Mouse (Mus musculus) forebrain, embryonic 15.5 days (tissue): ENCODE results near the gene Coa3. TPM values are rescaled to one million over a fixed set of nuclear protein-coding genes. Genes with fewer than 3 reads are reported as not detected.
"Not testable (repeated sequence)": the region's sequence is repeated elsewhere in the genome, so short reads cannot be mapped to it uniquely, and the experiment has no call there.

Experiments
- ATAC-seq: fragments of 200-750 bp; cut with Nextera tagmentation; replicated peaks from 2 replicates; pipeline ENCODE4 v1.8.0; 2017; ENCODE audit warnings: mild to moderate bottlenecking, moderate TSS enrichment, moderate library complexity
- H3K27ac ChIP-seq: fragments of 300-500 bp; sonication (generic); replicated peaks from 2 replicates; pipeline ENCODE4 v1.5.1; 2015; ENCODE audit warnings: mild to moderate bottlenecking, inconsistent platforms
- H3K27me3 ChIP-seq: fragments of 300-500 bp; sonication (generic); 2 replicates; pipeline ENCODE4 v1.6.1; 2015; ENCODE audit warnings: inconsistent platforms
- H3K36me3 ChIP-seq: fragments of 300-500 bp; sonication (generic); 2 replicates; pipeline ENCODE4 v1.6.1; 2015; ENCODE audit warnings: mild to moderate bottlenecking, inconsistent platforms
- H3K4me1 ChIP-seq: fragments of 300-500 bp; sonication (generic); 2 replicates; pipeline ENCODE4 v1.6.1; 2015; ENCODE audit warnings: inconsistent platforms
- H3K4me2 ChIP-seq: fragments of 300-500 bp; sonication (generic); replicated peaks from 2 replicates; pipeline ENCODE4 v1.6.1; 2015; ENCODE audit warnings: mild to moderate bottlenecking, inconsistent platforms
- H3K4me3 ChIP-seq: fragments of 300-500 bp; sonication (generic); 2 replicates; pipeline ENCODE4 v1.5.1; 2015; ENCODE audit warnings: mild to moderate bottlenecking, inconsistent platforms
- H3K9ac ChIP-seq: fragments of 300-500 bp; sonication (generic); replicated peaks from 2 replicates; pipeline ENCODE4 v1.6.1; 2015; ENCODE audit warnings: mild to moderate bottlenecking, inconsistent platforms
- H3K9me3 ChIP-seq: fragments of 300-500 bp; sonication (generic); 2 replicates; pipeline ENCODE4 v1.6.1; 2016; ENCODE audit warnings: inconsistent platforms
- WGBS: fragments of 180-500 bp; shearing (Covaris S2); methylation state at CpG from one replicate; pipeline ENCODE4 v1.1.7; 2015; ENCODE audit warnings: mixed read lengths; 5-methylcytosine and 5-hydroxymethylcytosine counted together
- polyA plus RNA-seq: library from polyadenylated mRNA; unstranded; fragments of >200 nt; fragmentation: Nextera tagmentation; extraction: Ambion mirVana; gene quantifications from 2 replicates; pipeline ENCODE4 v1.2.1, GENCODE M21; 2015

The Coa3 gene
- 208 and 211 TPM in 2 replicates for polyA plus RNA-seq

- no peaks in the 10 kb centered on the region for H3K36me3 ChIP-seq
- H3K4me1 ChIP-seq: peaks cover 28% of the 10 kb centered on the region
- peak; percentile 98 for ATAC-seq
- peak within 1 kb of the TSS; percentile 92 for H3K4me3 ChIP-seq
- peak within 1 kb of the TSS; percentile 69 for H3K27ac ChIP-seq
- no peaks in the 10 kb centered on the region for H3K27me3 ChIP-seq
- peak within 1 kb of the TSS; percentile 92 for H3K9ac ChIP-seq
- no peaks in the 10 kb centered on the region for H3K9me3 ChIP-seq
- H3K4me2 ChIP-seq: peak within 1 kb of the TSS; percentile 63
- WGBS: 10% methylated on average over 45 of the region's 45 CpGs
These were observed at the start of gene Coa3, which contains the start of gene Cntd1 for GRCm38 (mm10) chr11:101278223-101279192. TSS of gene Coa3 (minus strand) at chr11:101279114. TSS of gene Cntd1 (plus strand) at chr11:101279012.

GRCm38 (mm10) chr11:101327311-101327710, 48.4 kb upstream of the Coa3 start:
- no peak overlapping the region for H3K4me3 ChIP-seq
- 56% methylated on average over 3 of the region's 3 CpGs for WGBS
- no peak overlapping the region for H3K4me2 ChIP-seq
- H3K27me3 ChIP-seq: no peaks in the 10 kb centered on the region
- H3K9ac ChIP-seq: no peak overlapping the region
- no peaks in the 10 kb centered on the region for H3K9me3 ChIP-seq
- peaks cover 29% of the 10 kb centered on the region for H3K36me3 ChIP-seq
- ATAC-seq: no peak
- no peak overlapping the region for H3K27ac ChIP-seq
- H3K4me1 ChIP-seq: no peaks in the 10 kb centered on the region

DNA sequence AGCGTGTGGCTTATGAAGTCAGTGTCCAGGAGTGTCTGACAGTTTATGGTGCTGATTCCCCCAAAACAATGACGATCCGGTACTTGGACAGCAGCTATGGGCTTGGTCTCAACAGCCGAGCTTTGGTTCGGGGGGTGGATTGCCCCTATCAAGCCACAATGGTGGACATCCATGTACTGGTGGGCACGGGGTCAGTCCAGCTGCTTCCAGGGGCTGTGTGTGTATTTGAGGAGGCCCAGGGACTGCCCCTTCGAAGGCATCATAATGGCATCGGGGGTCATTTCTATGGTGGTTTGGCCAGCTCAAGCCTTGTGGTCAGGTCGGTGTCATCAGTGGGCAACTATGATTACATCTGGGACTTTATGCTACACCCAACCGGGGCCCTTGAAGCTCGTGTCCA, 47.2 kb upstream of the Coa3 start:
- peaks cover 41% of the 10 kb centered on the region for H3K36me3 ChIP-seq
- no peak overlapping the region for H3K9ac ChIP-seq
- H3K4me2 ChIP-seq: no peak overlapping the region
- no peak for ATAC-seq
- WGBS: 87% methylated on average over 11 of the region's 11 CpGs
- no peak overlapping the region for H3K27ac ChIP-seq
- H3K9me3 ChIP-seq: no peaks in the 10 kb centered on the region
- no peaks in the 10 kb centered on the region for H3K27me3 ChIP-seq
- no peak overlapping the region for H3K4me3 ChIP-seq
- H3K4me1 ChIP-seq: no peaks in the 10 kb centered on the region

DNA sequence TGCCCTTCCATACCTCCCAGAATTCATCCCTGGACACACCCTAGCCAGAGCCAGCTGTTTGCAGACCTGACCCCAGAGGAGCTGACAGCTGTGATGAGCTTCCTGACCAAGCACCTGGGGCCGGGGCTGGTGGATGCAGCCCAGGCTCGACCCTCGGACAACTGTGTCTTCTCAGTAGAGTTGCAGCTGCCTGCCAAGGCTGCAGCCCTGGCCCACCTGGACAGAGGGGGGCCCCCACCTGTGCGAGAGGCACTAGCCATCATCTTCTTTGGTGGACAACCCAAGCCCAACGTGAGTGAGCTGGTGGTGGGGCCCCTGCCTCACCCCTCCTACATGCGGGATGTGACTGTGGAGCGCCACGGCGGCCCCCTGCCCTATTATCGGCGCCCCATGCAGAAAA, 46.3 kb upstream of the Coa3 start:
- not testable (repeated sequence) for H3K4me3 ChIP-seq, H3K27ac ChIP-seq, H3K4me2 ChIP-seq, H3K9me3 ChIP-seq, H3K27me3 ChIP-seq, H3K4me1 ChIP-seq, H3K9ac ChIP-seq, ATAC-seq
- peaks cover 50% of the 10 kb centered on the region for H3K36me3 ChIP-seq
- 94% methylated on average over 11 of the region's 11 CpGs for WGBS

- no peak for ATAC-seq
These were observed 45.8 kb upstream of the Coa3 start, which contains the start of gene Aoc2 for GRCm38 (mm10) chr11:101324763-101325162. TSS of gene Aoc2 (plus strand) at chr11:101325063.

GRCm38 (mm10) chr11:101323609-101324008, 44.7 kb upstream of the Coa3 start:
- peak; percentile 69 for ATAC-seq
- Histone ChIP-seq H3K36me3 (peaks cover 66% of the 10 kb centered on the region), H3K27me3 (no peaks in the 10 kb centered on the region), H3K4me3 (no peak overlapping the region), H3K4me1 (no peaks in the 10 kb centered on the region), H3K9me3 (no peaks in the 10 kb centered on the region), H3K27ac (no peak overlapping the region), H3K4me2 (no peak overlapping the region), H3K9ac (no peak overlapping the region)
- WGBS: 8% methylated on average over 4 of the region's 4 CpGs

More at GRCm38 (mm10) chr11:101324763-101325162, 45.8 kb upstream of the Coa3 start, which contains the start of gene Aoc2:
- H3K36me3 ChIP-seq: peaks cover 54% of the 10 kb centered on the region
- H3K9me3 ChIP-seq: no peaks in the 10 kb centered on the region
- no peak within 1 kb of the TSS for H3K4me3 ChIP-seq
- no peaks in the 10 kb centered on the region for H3K27me3 ChIP-seq
- 93% methylated on average over 5 of the region's 5 CpGs for WGBS
- no peak within 1 kb of the TSS for H3K9ac ChIP-seq
- no peaks in the 10 kb centered on the region for H3K4me1 ChIP-seq
- H3K27ac ChIP-seq: no peak within 1 kb of the TSS
- no peak within 1 kb of the TSS for H3K4me2 ChIP-seq

- H3K27ac ChIP-seq: peak overlapping the region; percentile 76
- peaks cover 21% of the 10 kb centered on the region for H3K4me1 ChIP-seq
- H3K9me3 ChIP-seq: no peaks in the 10 kb centered on the region
- peak overlapping the region; percentile 98 for H3K4me2 ChIP-seq
- ATAC-seq: no peak; the same call in none of the 2 replicates
- H3K9ac ChIP-seq: peak overlapping the region; percentile 87
- H3K27me3 ChIP-seq: no peaks in the 10 kb centered on the region
- H3K4me3 ChIP-seq: peak overlapping the region; percentile 79
- under 1% methylated on average over 17 of the region's 17 CpGs for WGBS
- peaks cover 38% of the 10 kb centered on the region for H3K36me3 ChIP-seq
These were observed 37.6 kb upstream of the Coa3 start for GRCm38 (mm10) chr11:101316501-101316917.

DNA sequence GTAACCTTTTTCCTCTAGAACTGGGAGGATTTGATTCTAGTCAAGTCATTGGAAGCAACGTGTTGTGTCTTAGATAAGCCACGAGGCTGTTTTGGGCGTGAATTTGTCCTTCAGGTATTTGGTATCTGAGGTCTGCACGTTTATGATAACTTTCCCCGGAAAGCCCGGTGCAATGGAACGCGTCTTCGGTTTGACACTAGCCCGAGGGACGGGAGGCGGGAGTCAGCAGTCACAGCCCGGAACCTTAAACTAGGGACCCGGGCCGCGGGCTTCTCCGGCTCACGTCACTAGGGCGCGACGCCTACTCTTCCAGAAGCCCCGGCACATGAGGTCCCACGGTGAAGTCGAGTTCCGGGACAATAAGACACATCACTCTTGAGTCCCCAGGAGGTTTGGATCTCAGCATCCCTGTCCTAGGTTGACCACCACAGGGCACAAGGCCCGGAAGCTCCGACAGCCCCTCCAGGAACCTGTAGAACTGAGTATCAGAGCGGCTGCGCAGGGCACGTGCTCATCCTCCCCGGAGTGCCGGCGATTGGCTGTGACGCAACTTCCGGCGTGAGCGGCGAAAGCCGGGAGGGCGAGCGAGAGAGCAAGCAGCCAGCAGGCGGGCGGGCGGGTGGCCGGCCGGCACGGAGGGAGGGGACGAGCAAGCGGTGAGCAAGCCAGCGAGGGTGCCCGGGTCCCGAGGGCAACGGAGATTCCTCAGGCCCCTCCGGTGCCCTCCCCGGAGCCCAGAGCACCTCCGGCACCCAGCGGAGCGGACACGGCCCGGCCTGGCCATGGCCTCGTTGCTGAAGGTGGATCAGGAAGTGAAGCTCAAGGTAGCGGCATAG, 37.0 kb upstream of the Coa3 start, which contains the start of gene Psme3:
Gene Psme3, plus strand, starts transcription at position 549 of the 836 bp plus-strand sequence.
- no peaks in the 10 kb centered on the region for H3K27me3 ChIP-seq
- peaks cover 21% of the 10 kb centered on the region for H3K4me1 ChIP-seq
- H3K9ac ChIP-seq: peak within 1 kb of the TSS; percentile 87
- peak; percentile 94 for ATAC-seq
- peaks cover 32% of the 10 kb centered on the region for H3K36me3 ChIP-seq
- peak within 1 kb of the TSS; percentile 76 for H3K27ac ChIP-seq
- H3K4me2 ChIP-seq: peak within 1 kb of the TSS; percentile 98
- WGBS: under 1% methylated on average over 58 of the region's 62 CpGs
- H3K4me3 ChIP-seq: peak within 1 kb of the TSS; percentile 79
- no peaks in the 10 kb centered on the region for H3K9me3 ChIP-seq

DNA sequence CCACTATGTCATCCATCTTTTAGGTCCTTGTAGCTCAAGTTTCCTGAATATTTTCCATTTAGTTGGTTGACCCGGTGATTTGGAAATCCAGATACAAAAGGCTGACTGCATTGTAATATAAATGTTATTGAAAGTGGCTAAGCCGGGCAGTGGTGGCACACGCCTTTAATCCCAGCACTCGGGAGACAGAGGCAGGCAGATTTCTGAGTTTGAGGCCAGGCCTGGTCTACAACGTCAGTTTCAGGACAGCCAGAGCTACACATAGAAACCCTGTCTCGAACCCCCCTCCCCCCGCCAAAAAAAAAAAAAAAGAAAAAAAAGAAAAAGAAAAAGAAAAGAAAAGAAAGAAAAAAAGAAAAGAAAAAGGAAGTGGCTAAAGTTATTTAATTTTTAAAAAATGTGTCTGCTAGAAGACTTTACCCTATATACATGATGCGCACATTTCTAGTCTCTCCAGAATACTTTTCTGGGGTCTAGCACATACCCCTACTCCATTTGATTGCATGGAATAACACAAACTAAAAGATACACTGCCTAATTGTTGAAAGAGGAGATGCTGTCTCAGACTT, 36.3 kb upstream of the Coa3 start:
- Histone ChIP-seq H3K9me3 (no peaks in the 10 kb centered on the region), H3K4me1 (peaks cover 21% of the 10 kb centered on the region), H3K9ac (peak overlapping the region; percentile 87), H3K36me3 (peaks cover 25% of the 10 kb centered on the region), H3K4me2 (peak overlapping the region; percentile 98), H3K27ac (peak overlapping the region; percentile 76), H3K27me3 (no peaks in the 10 kb centered on the region), H3K4me3 (peak overlapping the region; percentile 79)
- WGBS: 83% methylated on average over 8 of the region's 8 CpGs
- ATAC-seq: no peak; the same call in 1 of the 2 replicates

GRCm38 (mm10) chr11:101314567-101314966, 35.7 kb upstream of the Coa3 start:
- H3K4me3 ChIP-seq: no peak overlapping the region
- H3K27ac ChIP-seq: no peak overlapping the region
- no peaks in the 10 kb centered on the region for H3K27me3 ChIP-seq
- H3K9me3 ChIP-seq: no peaks in the 10 kb centered on the region
- H3K36me3 ChIP-seq: peaks cover 19% of the 10 kb centered on the region
- ATAC-seq: no peak
- H3K4me1 ChIP-seq: peaks cover 21% of the 10 kb centered on the region
- 91% methylated on average over 1 of the region's 1 CpGs for WGBS
- H3K9ac ChIP-seq: no peak overlapping the region
- no peak overlapping the region for H3K4me2 ChIP-seq

GRCm38 (mm10) chr11:101312150-101312549, 33.2 kb upstream of the Coa3 start:
- Histone ChIP-seq H3K4me2 (no peak overlapping the region), H3K27ac (no peak overlapping the region), H3K9me3 (no peaks in the 10 kb centered on the region), H3K36me3 (no peaks in the 10 kb centered on the region), H3K9ac (no peak overlapping the region), H3K27me3 (no peaks in the 10 kb centered on the region), H3K4me3 (no peak overlapping the region), H3K4me1 (peaks cover 9% of the 10 kb centered on the region)
- WGBS: 71% methylated on average over 3 of the region's 3 CpGs
- no peak for ATAC-seq
